Mouse (Mus musculus) heart, embryonic 12.5 days (tissue): ENCODE measurements at regions not wholly inside any gene's neighbourhood (a gene's known extent, or its start where the extent isn't known, plus 50 kb on each side); places are given as distances from the start of the nearest gene placed in this dataset.

ENCODE experiments used
- ATAC-seq: fragments of 200-750 bp; cut with Nextera tagmentation; 2 replicates; pipeline ENCODE4 v1.8.0; 2017; ENCODE audit warnings: moderate TSS enrichment, moderate library complexity; ENCODE audit not compliant: insufficient number of reproducible peaks, low FRiP score
- H3K27ac ChIP-seq: fragments of 300-500 bp; sonication (generic); 2 replicates; pipeline ENCODE4 v1.5.1; 2016; ENCODE audit warnings: mild to moderate bottlenecking, moderate library complexity; ENCODE audit not compliant: poor library complexity, severe bottlenecking
- H3K27me3 ChIP-seq: fragments of 300-500 bp; sonication (generic); replicated peaks from 2 replicates; pipeline ENCODE4 v1.6.1; 2016; ENCODE audit warnings: mild to moderate bottlenecking, moderate library complexity
- H3K36me3 ChIP-seq: fragments of 300-500 bp; sonication (generic); 2 replicates; pipeline ENCODE4 v1.6.1; 2016; ENCODE audit warnings: mild to moderate bottlenecking, moderate library complexity
- H3K4me1 ChIP-seq: fragments of 300-500 bp; sonication (generic); replicated peaks from 2 replicates; pipeline ENCODE4 v1.6.1; 2016; ENCODE audit warnings: mild to moderate bottlenecking
- H3K4me2 ChIP-seq: fragments of 300-500 bp; sonication (generic); 2 replicates; pipeline ENCODE4 v1.6.1; 2016; ENCODE audit warnings: mild to moderate bottlenecking, moderate library complexity
- H3K4me3 ChIP-seq: fragments of 300-500 bp; sonication (generic); 2 replicates; pipeline ENCODE4 v1.5.1; 2016; ENCODE audit warnings: mild to moderate bottlenecking
- H3K9ac ChIP-seq: fragments of 300-500 bp; sonication (generic); 2 replicates; pipeline ENCODE4 v1.6.1; 2016; ENCODE audit warnings: mild to moderate bottlenecking, moderate library complexity
- H3K9me3 ChIP-seq: fragments of 300-500 bp; sonication (generic); replicated peaks from 2 replicates; pipeline ENCODE4 v1.6.1; 2016; ENCODE audit warnings: mild to moderate bottlenecking, moderate library complexity
- WGBS: fragments of 180-500 bp; shearing (Covaris S2); methylation state at CpG from one replicate; pipeline ENCODE4 v1.1.7; 2016; 5-methylcytosine and 5-hydroxymethylcytosine counted together

GRCm38 (mm10) chr4:80442711-80443110, 391.2 kb upstream of the Tyrp1 start:
- H3K27ac ChIP-seq: no peak overlapping the region
- no peaks in the 10 kb centered on the region for H3K27me3 ChIP-seq
- no peaks in the 10 kb centered on the region for H3K9me3 ChIP-seq
- no peak for ATAC-seq
- no peak overlapping the region for H3K4me3 ChIP-seq
- no peaks in the 10 kb centered on the region for H3K36me3 ChIP-seq
- no peak overlapping the region for H3K4me2 ChIP-seq
- WGBS: 70% methylated on average over 4 of the region's 4 CpGs
- H3K9ac ChIP-seq: no peak overlapping the region
- no peaks in the 10 kb centered on the region for H3K4me1 ChIP-seq

DNA sequence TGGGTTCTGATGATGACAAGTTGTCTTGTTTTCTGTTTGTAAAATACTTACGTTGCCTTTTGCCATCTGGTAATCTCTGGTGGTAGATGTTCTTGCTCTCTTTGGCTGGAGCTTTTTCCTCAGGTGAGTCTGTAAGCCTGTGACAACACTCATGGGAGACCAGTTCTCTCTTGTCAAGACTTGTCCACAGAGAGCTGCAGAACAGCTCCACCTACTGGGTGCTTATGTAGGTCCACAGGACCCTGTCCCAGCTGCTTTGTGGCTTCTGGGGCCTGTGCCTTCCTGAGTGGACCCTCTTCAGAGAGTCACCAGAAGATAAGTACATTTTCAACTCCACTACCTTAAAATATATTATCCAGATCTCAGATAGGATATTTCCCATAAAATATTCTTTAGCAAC, 370.3 kb upstream of the Tyrp1 start:
- 0 out of 2 replicates have a peak, but pooled peaks cover 3% of the 10 kb centered on the region for H3K9me3 ChIP-seq
- no peak for ATAC-seq
- H3K4me1 ChIP-seq: no peaks in the 10 kb centered on the region
- WGBS: 79% methylated on average over 1 of the region's 1 CpGs
- H3K9ac ChIP-seq: no peak overlapping the region
- no peak overlapping the region for H3K27ac ChIP-seq
- no peak overlapping the region for H3K4me3 ChIP-seq
- no peak overlapping the region for H3K4me2 ChIP-seq
- H3K36me3 ChIP-seq: no peaks in the 10 kb centered on the region
- H3K27me3 ChIP-seq: no peaks in the 10 kb centered on the region

GRCm38 (mm10) chr4:80475736-80476478, 358.0 kb upstream of the Tyrp1 start:
- Histone ChIP-seq H3K9me3 (no peaks in the 10 kb centered on the region), H3K27me3 (no peaks in the 10 kb centered on the region), H3K9ac (no peak overlapping the region), H3K27ac (no peak overlapping the region), H3K4me2 (no peak overlapping the region), H3K36me3 (no peaks in the 10 kb centered on the region), H3K4me1 (no peaks in the 10 kb centered on the region), H3K4me3 (no peak overlapping the region)
- 81% methylated on average over 4 of the region's 4 CpGs for WGBS
- ATAC-seq: no peak

DNA sequence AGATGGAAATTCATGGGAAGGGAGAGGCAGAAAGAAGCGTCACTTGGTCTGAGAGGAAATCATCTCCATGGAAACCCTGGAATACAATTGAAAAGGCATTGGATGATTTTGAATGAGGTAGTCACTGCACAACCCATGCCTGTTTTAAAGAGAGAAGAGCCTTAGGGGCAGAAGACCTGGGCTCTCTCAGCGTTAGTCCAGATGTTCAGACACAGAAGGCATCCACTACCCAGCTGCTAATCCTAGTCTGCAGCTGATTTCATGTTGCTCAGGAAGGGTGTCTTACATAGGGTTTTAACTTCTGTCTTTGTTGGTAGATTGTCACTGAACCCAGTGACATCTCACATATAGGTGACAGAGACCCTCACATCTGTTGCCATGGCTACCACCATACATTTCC, 318.8 kb upstream of the Tyrp1 start:
- ATAC-seq: no peak
- H3K36me3 ChIP-seq: no peaks in the 10 kb centered on the region
- no peaks in the 10 kb centered on the region for H3K9me3 ChIP-seq
- no peaks in the 10 kb centered on the region for H3K4me1 ChIP-seq
- H3K9ac ChIP-seq: no peak overlapping the region
- H3K27me3 ChIP-seq: no peaks in the 10 kb centered on the region
- H3K4me3 ChIP-seq: no peak overlapping the region
- H3K4me2 ChIP-seq: no peak overlapping the region
- no peak overlapping the region for H3K27ac ChIP-seq
- 71% methylated on average over 2 of the region's 2 CpGs for WGBS

DNA sequence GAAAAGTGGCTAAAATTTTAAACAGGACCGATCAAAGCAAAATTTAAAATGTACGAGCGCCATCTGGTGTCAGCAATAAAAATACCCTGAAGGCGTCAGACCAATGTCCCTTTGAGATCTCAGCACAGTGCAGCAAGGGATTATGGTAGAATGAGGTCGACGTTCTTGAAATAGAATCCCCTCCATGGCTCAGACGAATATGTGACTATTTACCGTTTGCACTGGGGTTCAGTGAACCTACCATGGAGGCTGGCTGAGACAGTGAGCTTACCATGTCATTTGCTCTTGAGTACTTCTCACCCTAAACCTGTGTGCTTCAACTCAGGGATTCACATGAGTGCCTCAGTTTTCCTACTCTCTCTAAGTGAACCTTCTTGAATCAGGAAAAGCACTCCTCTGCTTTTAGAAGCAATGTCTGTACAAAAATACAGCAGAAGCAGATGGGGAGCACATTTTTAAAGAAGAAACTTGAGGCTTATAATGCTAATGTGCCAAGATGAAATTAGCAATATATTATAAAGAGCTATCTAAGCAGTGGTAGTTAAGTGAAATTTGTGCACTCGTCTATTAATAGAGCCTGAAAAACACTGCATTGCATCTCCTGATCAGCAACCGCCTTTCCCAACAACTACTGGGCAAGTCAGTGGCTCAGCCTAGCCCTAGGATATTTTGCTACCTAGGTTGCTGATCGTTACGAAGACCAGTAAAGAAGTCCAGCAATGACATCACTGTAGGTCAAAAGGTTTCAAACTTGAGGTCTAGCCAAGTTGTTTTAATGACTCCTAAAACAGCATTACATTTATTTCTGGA, 316.2 kb upstream of the Tyrp1 start:
- 26% methylated on average over 12 of the region's 12 CpGs for WGBS
- no peaks in the 10 kb centered on the region for H3K9me3 ChIP-seq
- no peak overlapping the region for H3K9ac ChIP-seq
- no peaks in the 10 kb centered on the region for H3K4me1 ChIP-seq
- no peak overlapping the region for H3K27ac ChIP-seq
- ATAC-seq: peak; percentile 59; the same call in 1 of the 2 replicates
- H3K4me2 ChIP-seq: peak overlapping the region; percentile 48
- no peak overlapping the region for H3K4me3 ChIP-seq
- H3K36me3 ChIP-seq: no peaks in the 10 kb centered on the region
- H3K27me3 ChIP-seq: no peaks in the 10 kb centered on the region

- H3K9ac ChIP-seq: no peak overlapping the region
- no peak overlapping the region for H3K4me2 ChIP-seq
- H3K4me3 ChIP-seq: no peak overlapping the region
- H3K9me3 ChIP-seq: no peaks in the 10 kb centered on the region
- H3K36me3 ChIP-seq: no peaks in the 10 kb centered on the region
- H3K4me1 ChIP-seq: no peaks in the 10 kb centered on the region
- ATAC-seq: no peak
- H3K27ac ChIP-seq: no peak overlapping the region
- no peaks in the 10 kb centered on the region for H3K27me3 ChIP-seq
Observed at GRCm38 (mm10) chr4:80518589-80518988, 315.3 kb upstream of the Tyrp1 start.

- WGBS: 71% methylated on average over 4 of the region's 4 CpGs
- ATAC-seq: no peak
- no peak overlapping the region for H3K4me3 ChIP-seq
- H3K36me3 ChIP-seq: no peaks in the 10 kb centered on the region
- H3K4me1 ChIP-seq: no peaks in the 10 kb centered on the region
- H3K9me3 ChIP-seq: no peaks in the 10 kb centered on the region
- H3K27me3 ChIP-seq: no peaks in the 10 kb centered on the region
- no peak overlapping the region for H3K27ac ChIP-seq
- no peak overlapping the region for H3K9ac ChIP-seq
- H3K4me2 ChIP-seq: no peak overlapping the region
Observed at GRCm38 (mm10) chr4:80539854-80540253, 294.1 kb upstream of the Tyrp1 start.

DNA sequence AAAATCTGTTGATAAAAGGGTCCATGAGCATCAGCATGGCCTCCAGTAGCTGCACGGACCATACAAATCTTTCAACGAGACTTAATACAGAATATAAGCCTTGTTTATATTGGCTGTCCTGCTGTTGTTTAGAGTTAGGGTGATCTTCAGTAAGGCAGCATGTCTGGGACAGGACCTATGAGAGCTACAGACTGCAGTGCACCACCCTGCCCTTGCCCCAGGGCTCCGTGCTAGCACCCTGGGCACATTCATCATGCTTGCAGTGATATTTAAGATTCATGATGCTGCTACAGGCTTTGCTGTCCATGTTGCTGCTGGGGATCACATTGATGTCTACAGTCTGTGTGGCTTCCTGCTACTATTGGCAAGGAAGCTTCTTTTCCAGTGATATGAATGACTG, 288.8 kb upstream of the Tyrp1 start:
- 83% methylated on average over 3 of the region's 3 CpGs for WGBS
- no peaks in the 10 kb centered on the region for H3K27me3 ChIP-seq
- H3K4me3 ChIP-seq: no peak overlapping the region
- no peaks in the 10 kb centered on the region for H3K36me3 ChIP-seq
- no peak overlapping the region for H3K27ac ChIP-seq
- no peaks in the 10 kb centered on the region for H3K4me1 ChIP-seq
- H3K9ac ChIP-seq: no peak overlapping the region
- no peak for ATAC-seq
- H3K4me2 ChIP-seq: no peak overlapping the region
- H3K9me3 ChIP-seq: no peaks in the 10 kb centered on the region

- no peak overlapping the region for H3K4me2 ChIP-seq
- H3K27ac ChIP-seq: no peak overlapping the region
- H3K4me3 ChIP-seq: no peak overlapping the region
- H3K9me3 ChIP-seq: no peaks in the 10 kb centered on the region
- H3K9ac ChIP-seq: no peak overlapping the region
- H3K27me3 ChIP-seq: no peaks in the 10 kb centered on the region
- H3K4me1 ChIP-seq: no peaks in the 10 kb centered on the region
- no peak for ATAC-seq
- 76% methylated on average over 4 of the region's 4 CpGs for WGBS
- H3K36me3 ChIP-seq: no peaks in the 10 kb centered on the region
Observed at GRCm38 (mm10) chr4:80589438-80589837, 244.5 kb upstream of the Tyrp1 start.

DNA sequence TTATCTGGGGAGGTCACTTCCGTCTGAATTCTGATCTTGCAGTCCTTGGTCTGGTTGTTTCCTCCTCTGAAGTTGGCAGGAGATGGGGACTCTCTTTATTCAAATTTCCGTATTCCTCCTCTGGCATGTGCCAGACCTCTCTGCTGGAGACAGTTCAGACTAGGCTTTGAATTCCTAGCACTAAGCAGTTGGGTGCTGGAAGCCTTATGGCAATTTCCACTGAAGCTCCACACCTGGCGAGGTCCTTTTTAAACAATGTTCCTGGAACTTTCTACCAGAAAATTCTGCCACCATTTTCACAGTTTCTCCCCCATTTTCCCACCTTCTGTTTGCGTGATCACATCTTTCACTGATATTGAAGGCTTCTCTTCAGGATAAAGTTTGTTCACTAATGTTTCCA, 205.7 kb upstream of the Tyrp1 start:
- Histone ChIP-seq H3K4me1 (no peaks in the 10 kb centered on the region), H3K36me3 (no peaks in the 10 kb centered on the region), H3K9me3 (no peaks in the 10 kb centered on the region), H3K4me2 (no peak overlapping the region), H3K4me3 (no peak overlapping the region), H3K27me3 (no peaks in the 10 kb centered on the region), H3K27ac (no peak overlapping the region), H3K9ac (no peak overlapping the region)
- WGBS: 59% methylated on average over 4 of the region's 4 CpGs
- ATAC-seq: no peak

DNA sequence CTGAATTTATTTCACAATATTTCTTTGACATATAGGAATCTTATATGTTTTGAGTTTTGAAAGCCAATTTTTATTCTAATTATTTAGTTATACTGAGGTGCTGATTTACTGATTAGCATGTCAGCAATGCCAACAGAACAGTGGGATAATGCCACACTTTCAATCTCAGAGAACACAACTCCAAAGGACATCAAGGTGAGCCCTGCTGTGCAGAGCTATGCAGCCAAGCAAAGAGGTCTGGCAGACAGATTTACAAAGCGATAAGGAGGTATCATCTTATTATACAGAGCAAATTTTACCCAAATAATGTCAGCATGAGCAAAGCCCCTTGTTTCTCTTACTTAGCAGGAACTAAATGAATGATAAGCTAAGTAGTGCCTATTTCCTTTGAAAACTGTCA, 204.7 kb upstream of the Tyrp1 start:
- ATAC-seq: no peak
- no peak overlapping the region for H3K27ac ChIP-seq
- 78% methylated on average over 1 of the region's 1 CpGs for WGBS

More for the DNA sequence above, 204.7 kb upstream of the Tyrp1 start:
- no peak overlapping the region for H3K4me3 ChIP-seq
- no peaks in the 10 kb centered on the region for H3K9me3 ChIP-seq
- no peak overlapping the region for H3K9ac ChIP-seq
- H3K4me2 ChIP-seq: no peak overlapping the region
- H3K27me3 ChIP-seq: no peaks in the 10 kb centered on the region
- no peaks in the 10 kb centered on the region for H3K4me1 ChIP-seq
- H3K36me3 ChIP-seq: no peaks in the 10 kb centered on the region
